16 mouse cellular contexts compared by ENCODE assay signal in genomic region chr2:84266158-84266557, GRCm38 (mm10).
DNase-seq lines count a peak whose midpoint lies in the region; ATAC-seq and TF ChIP-seq lines count a peak whose summit lies in the region.
"Had no signal": no experiment of that assay in that cellular context is flagged by ENCODE, and none has a peak within 500 bp of the region (broad histone marks: within the 10 kb centered on the region; RNA-seq: fewer than 3 reads in every experiment).

No protein-coding gene starts in this region.

- WGBS in kidney, embryonic 14.5 days, result 13% methylated on average over 4 of the region's 4 CpGs
- 17% methylated on average over 4 of the region's 4 CpGs for WGBS in limb, embryonic 14.5 days

- no peak overlapping the region for H3K4me3 ChIP-seq in kidney, embryonic 14.5 days (ENCODE audit: low read length)
- H3K4me3 ChIP-seq in limb, embryonic 14.5 days (replicated peaks; ENCODE audit: low read length), result no peak overlapping the region
- H3K4me3 ChIP-seq: forebrain, embryonic 12.5 days; layer of hippocampus, adult 2 months had no signal

- no peak for TF ChIP-seq POLR2A in limb, embryonic 14.5 days (IDR thresholded peaks at IDR 0.05; ENCODE audit: borderline replicate concordance, extremely low read depth, insufficient read depth, insufficient read length)

- H3K27ac ChIP-seq in kidney, embryonic 14.5 days (ENCODE audit: low read depth, low read length), result no peak overlapping the region
- H3K27ac ChIP-seq in limb, embryonic 14.5 days (replicated peaks; ENCODE audit: low read depth, low read length), result no peak overlapping the region
- H3K27ac ChIP-seq: forebrain, embryonic 12.5 days; layer of hippocampus, adult 2 months had no signal

- no peak for DNase-seq in kidney, adult 11 months
- DNase-seq in embryo, embryonic 10 days (ENCODE audit: low spot score), result peak; percentile 39
- peak; percentile 32 for DNase-seq in embryo, embryonic 9.5 days (ENCODE audit: extremely low spot score)
- DNase-seq in limb, embryonic 14.5 days (ENCODE audit: low spot score), result no peak
- no peak for DNase-seq in left cerebral cortex, adult 9 months (ENCODE audit: low spot score in 2 of 2)
- DNase-seq in lung, postnatal 25 days (ENCODE audit: low spot score), result no peak
- no peak for DNase-seq in cerebellum, adult 8-10 months
- DNase-seq: B cell, adult 2 months; cerebellum, adult 2 months; gastrocnemius, postnatal 10 days; right cerebral cortex, postnatal 14 days; spleen, adult 18-20 months; thymus, postnatal 36 days had no signal

- H3K4me2 ChIP-seq in kidney, embryonic 14.5 days (replicated peaks; ENCODE audit: low read depth, low read length), result no peak overlapping the region
- no peak overlapping the region for H3K4me2 ChIP-seq in limb, embryonic 14.5 days (replicated peaks; ENCODE audit: low read depth, low read length, severe bottlenecking)
- H3K4me2 ChIP-seq: forebrain, embryonic 12.5 days had no signal

- no peaks in the 10 kb centered on the region for H3K9me3 ChIP-seq in kidney, embryonic 14.5 days (ENCODE audit: control insufficient read depth, low read length)
- no peaks in the 10 kb centered on the region for H3K9me3 ChIP-seq in limb, embryonic 14.5 days (ENCODE audit: control insufficient read depth, low read length)
- H3K9me3 ChIP-seq: forebrain, embryonic 12.5 days had no signal

- H3K9ac ChIP-seq in kidney, embryonic 14.5 days (ENCODE audit: low read depth, low read length), result no peak overlapping the region
- H3K9ac ChIP-seq in limb, embryonic 14.5 days (ENCODE audit: low read depth, low read length, severe bottlenecking), result no peak overlapping the region
- H3K9ac ChIP-seq: forebrain, embryonic 12.5 days had no signal

- H3K36me3 ChIP-seq in kidney, embryonic 14.5 days (ENCODE audit: control insufficient read depth, insufficient read depth, low read length), result no peaks in the 10 kb centered on the region
- H3K36me3 ChIP-seq in limb, embryonic 14.5 days (ENCODE audit: control insufficient read depth, insufficient read depth, low read length), result no peaks in the 10 kb centered on the region
- H3K36me3 ChIP-seq: forebrain, embryonic 12.5 days had no signal

- ATAC-seq in kidney, embryonic 14.5 days (ENCODE audit: low FRiP score, low TSS enrichment), result peak; percentile 78
- ATAC-seq in limb, embryonic 14.5 days (ENCODE audit: low FRiP score, low read depth), result peak; percentile 85

- no peaks in the 10 kb centered on the region; the same call in 1 of the 2 replicates for H3K4me1 ChIP-seq in kidney, embryonic 14.5 days (ENCODE audit: control insufficient read depth, insufficient read depth, low read length)
- no peaks in the 10 kb centered on the region for H3K4me1 ChIP-seq in limb, embryonic 14.5 days (ENCODE audit: control insufficient read depth, insufficient read depth, low read length)
- H3K4me1 ChIP-seq: forebrain, embryonic 12.5 days had no signal

- no peaks in the 10 kb centered on the region for H3K27me3 ChIP-seq in kidney, embryonic 14.5 days (ENCODE audit: control insufficient read depth, insufficient read depth, low read length)
- H3K27me3 ChIP-seq in limb, embryonic 14.5 days (ENCODE audit: control insufficient read depth, insufficient read depth, low read length), result no peaks in the 10 kb centered on the region
- H3K27me3 ChIP-seq: forebrain, embryonic 12.5 days had no signal

Comparison
In these comparisons a context has a peak if more than half of its experiments do, and no peak if none do; other contexts are left out.
1. DNase-seq: peak in embryo, embryonic 10 days (single experiment) and embryo, embryonic 9.5 days (single experiment); none in kidney, adult 11 months (single experiment), limb, embryonic 14.5 days (single experiment), left cerebral cortex, adult 9 months (0 of 2), lung, postnatal 25 days (single experiment) and cerebellum, adult 8-10 months (single experiment).